Mouse (Mus musculus) neural tube, postnatal 0 days (tissue): ENCODE measurements around the gene Bmp10. TPM values are rescaled to one million over a fixed set of nuclear protein-coding genes. Genes with fewer than 3 reads are reported as not detected.

Experiments
- polyA plus RNA-seq: library from polyadenylated mRNA; unstranded; fragments of >200 nt; fragmentation: Nextera tagmentation; extraction: Ambion mirVana; gene quantifications from 2 replicates; pipeline ENCODE4 v1.2.1, GENCODE M21; 2015

Gene Bmp10
- polyA plus RNA-seq, result not detected in 2 replicates

DNA sequence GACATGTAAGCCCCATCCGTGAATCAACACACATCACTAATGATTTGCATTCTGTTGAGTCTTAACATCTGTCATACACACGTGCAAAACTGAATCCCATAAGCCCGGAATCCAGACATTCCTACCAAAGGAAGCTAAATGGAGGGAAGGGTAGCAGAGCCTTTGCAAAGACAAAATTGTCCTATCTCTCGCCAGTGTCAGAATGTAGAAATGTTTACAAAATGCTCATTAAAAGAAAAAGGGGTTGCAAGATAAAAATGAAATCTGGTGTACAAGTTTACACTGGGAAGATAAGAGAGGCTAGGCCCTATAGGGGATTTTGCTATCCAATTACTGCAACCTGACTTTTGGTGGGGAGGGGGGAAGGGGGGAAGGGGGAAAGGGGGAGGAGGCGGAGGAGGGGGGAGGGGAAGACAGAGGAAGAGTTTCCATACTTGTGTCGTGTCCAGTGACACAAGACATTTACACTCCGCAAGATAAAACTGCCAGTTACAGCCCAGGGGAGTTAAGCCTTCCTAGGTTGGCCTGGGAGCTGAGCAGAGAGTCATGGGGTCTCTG, at the start of gene Bmp10:
Bmp10 (plus strand) TSS at position 508 of the 558 bp plus-strand sequence.

GRCm38 (mm10) chr6:87388877-87389276, 39.9 kb upstream of the Bmp10 start, which contains the start of gene Gkn3:
TSS of gene Gkn3 (minus strand) at chr6:87388935.

Other genes starting within 250 kb of the Bmp10 start
- 6.8 and 7.8 TPM in 2 replicates for gene Antxr1, start 93.2 kb upstream of the Bmp10 start, polyA plus RNA-seq
- gene Gkn1, start 78.1 kb upstream of the Bmp10 start, polyA plus RNA-seq, result not detected in 2 replicates
- gene Gkn2, start 55.6 kb upstream of the Bmp10 start, polyA plus RNA-seq, result not detected in 2 replicates
- gene Gkn3, start 40.1 kb upstream of the Bmp10 start, polyA plus RNA-seq, result 0.93 and 1.1 TPM in 2 replicates
- 3.5 and 3.7 TPM in 2 replicates for gene Arhgap25, start 104.3 kb downstream of the Bmp10 start, polyA plus RNA-seq
- 1.4 and 1.5 TPM in 2 replicates for gene Prokr1, start 161.7 kb downstream of the Bmp10 start, polyA plus RNA-seq
- 5.6 and 5.9 TPM in 2 replicates for gene Aplf, start 243.2 kb downstream of the Bmp10 start, polyA plus RNA-seq